Comparison of ENCODE assay signal across 10 mouse cellular contexts in the genomic region with DNA sequence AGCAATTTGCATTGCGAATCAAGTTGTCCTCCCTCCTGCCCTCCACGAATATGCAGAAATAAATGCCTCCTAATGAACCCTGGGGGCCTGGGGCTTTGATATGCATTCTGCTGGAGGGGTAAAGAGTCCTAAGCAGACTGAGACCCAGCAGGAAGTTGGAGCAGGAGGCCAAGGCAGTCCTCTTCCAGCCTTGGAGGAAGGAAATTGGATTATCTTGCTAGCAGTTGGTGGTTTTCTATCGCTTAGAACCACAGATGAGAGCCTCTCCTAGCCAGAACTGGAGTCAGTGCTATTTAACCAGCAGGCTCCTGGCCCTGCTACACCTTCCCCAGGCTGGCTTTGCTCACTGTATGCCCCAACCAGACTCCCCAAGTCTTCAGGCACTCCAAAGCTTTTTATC.
DNase-seq lines count a peak whose midpoint lies in the region; ATAC-seq and TF ChIP-seq lines count a peak whose summit lies in the region.
"Had no signal": no experiment of that assay in that cellular context is flagged by ENCODE, and none has a peak within 500 bp of the region (broad histone marks: within the 10 kb centered on the region; RNA-seq: fewer than 3 reads in every experiment).

No protein-coding gene starts in this region.

- peaks cover 4% of the 10 kb centered on the region; the same call in 1 of the 2 replicates for H3K9me3 ChIP-seq in ES-Bruce4 (replicated peaks; ENCODE audit: control insufficient read depth, insufficient read depth, low read length, poor library complexity, severe bottlenecking)
- no peaks in the 10 kb centered on the region for H3K9me3 ChIP-seq in embryonic facial prominence, embryonic 14.5 days (ENCODE audit: control insufficient read depth, low read length)
- no peaks in the 10 kb centered on the region for H3K9me3 ChIP-seq in limb, embryonic 11.5 days (ENCODE audit: control insufficient read depth, low read length)

- H3K4me1 ChIP-seq in ES-Bruce4 (ENCODE audit: control insufficient read depth, insufficient read depth, low read length) = peaks cover 2% of the 10 kb centered on the region
- H3K4me1 ChIP-seq in embryonic facial prominence, embryonic 14.5 days (ENCODE audit: control insufficient read depth, insufficient read depth, low read length) = peaks cover 4% of the 10 kb centered on the region; the same call in 1 of the 2 replicates
- H3K4me1 ChIP-seq in limb, embryonic 11.5 days (ENCODE audit: control insufficient read depth, insufficient read depth, low read length) = peaks cover 4% of the 10 kb centered on the region; the same call in 1 of the 2 replicates

- H3K27me3 ChIP-seq in ES-Bruce4 (ENCODE audit: control insufficient read depth, insufficient read depth, low read length, poor library complexity, severe bottlenecking) = no peaks in the 10 kb centered on the region
- no peaks in the 10 kb centered on the region for H3K27me3 ChIP-seq in embryonic facial prominence, embryonic 14.5 days (replicated peaks; ENCODE audit: control insufficient read depth, insufficient read depth, low read length)
- H3K27me3 ChIP-seq in limb, embryonic 11.5 days (ENCODE audit: control insufficient read depth, insufficient read depth, low read length) = no peaks in the 10 kb centered on the region

- no peak overlapping the region for H3K9ac ChIP-seq in ES-Bruce4 (ENCODE audit: low read depth, poor library complexity, severe bottlenecking)
- H3K9ac ChIP-seq in embryonic facial prominence, embryonic 14.5 days (ENCODE audit: low read depth, low read length) = no peak overlapping the region
- H3K9ac ChIP-seq in limb, embryonic 11.5 days (ENCODE audit: low read length) = no peak overlapping the region

- peak overlapping the region; percentile 91 for H3K27ac ChIP-seq in ES-Bruce4 (ENCODE audit: insufficient read depth, low read length)
- no peak overlapping the region for H3K27ac ChIP-seq in embryonic facial prominence, embryonic 14.5 days (replicated peaks; ENCODE audit: low read depth, low read length)
- no peak overlapping the region; the same call in 1 of the 2 replicates for H3K27ac ChIP-seq in limb, embryonic 11.5 days (replicated peaks; ENCODE audit: low read depth, low read length)
- H3K27ac ChIP-seq: left cerebral cortex, adult 2 months; macrophage had no signal

- TF ChIP-seq CTCF in ES-Bruce4 (IDR thresholded peaks at IDR 0.05; ENCODE audit: low read depth, low read length) = no peak

- no peak for TF ChIP-seq POLR2A in ES-Bruce4 (IDR thresholded peaks at IDR 0.05; ENCODE audit: insufficient read depth, low read length)

- no peaks in the 10 kb centered on the region for H3K36me3 ChIP-seq in ES-Bruce4 (ENCODE audit: control insufficient read depth, insufficient read depth, low read length, poor library complexity, severe bottlenecking)
- H3K36me3 ChIP-seq in embryonic facial prominence, embryonic 14.5 days (ENCODE audit: control insufficient read depth, insufficient read depth, low read length) = no peaks in the 10 kb centered on the region
- no peaks in the 10 kb centered on the region for H3K36me3 ChIP-seq in limb, embryonic 11.5 days (ENCODE audit: control insufficient read depth, insufficient read depth, low read length)

- DNase-seq in brain, adult 2 months (ENCODE audit: low read depth, low spot score) = peak; percentile 98
- peak; percentile 29 for DNase-seq in embryonic facial prominence, embryonic 14.5 days (ENCODE audit: low spot score)
- DNase-seq in limb, embryonic 11.5 days (ENCODE audit: low spot score) = peak; percentile 30
- no peak for DNase-seq in gastrocnemius, postnatal 14 days
- DNase-seq in lung, postnatal 36 days = no peak
- no peak for DNase-seq in MN1 (ENCODE audit: low spot score)
- no peak for DNase-seq in lung, adult 18-20 months

- intact Hi-C loops in gastrocnemius, postnatal 14 days (cut with DNase I; ENCODE audit: low total_unique reads) = no loop called here

- peak; percentile 88 for TF ChIP-seq EP300 in ES-Bruce4 (IDR thresholded peaks at IDR 0.05; ENCODE audit: insufficient read depth, low read depth, low read length)

- 8% methylated on average over 3 of the region's 3 CpGs for WGBS in embryonic facial prominence, embryonic 14.5 days
- 10% methylated on average over 3 of the region's 3 CpGs for WGBS in limb, embryonic 11.5 days

- no peak; the same call in 1 of the 2 replicates for ATAC-seq in embryonic facial prominence, embryonic 14.5 days (ENCODE audit: low read depth)
- no peak for ATAC-seq in limb, embryonic 11.5 days (ENCODE audit: insufficient number of reproducible peaks, low FRiP score, low TSS enrichment, low read depth)

- H3K4me3 ChIP-seq in ES-Bruce4 (ENCODE audit: low read depth, low read length) = no peak overlapping the region
- H3K4me3 ChIP-seq in embryonic facial prominence, embryonic 14.5 days (ENCODE audit: low read depth, low read length) = no peak overlapping the region
- H3K4me3 ChIP-seq in limb, embryonic 11.5 days (ENCODE audit: low read depth, low read length) = no peak overlapping the region
- H3K4me3 ChIP-seq: left cerebral cortex, adult 2 months had no signal

- H3K4me2 ChIP-seq in embryonic facial prominence, embryonic 14.5 days (ENCODE audit: low read depth, low read length) = no peak overlapping the region
- peak overlapping the region; percentile 1; the same call in 1 of the 2 replicates for H3K4me2 ChIP-seq in limb, embryonic 11.5 days (ENCODE audit: low read depth, severe bottlenecking)

Comparison
In these comparisons a context has a peak if more than half of its experiments do, and no peak if none do; other contexts are left out.
1. DNase-seq: peak in brain, adult 2 months (single experiment), embryonic facial prominence, embryonic 14.5 days (single experiment) and limb, embryonic 11.5 days (single experiment); none in gastrocnemius, postnatal 14 days (single experiment), lung, postnatal 36 days (single experiment), MN1 (single experiment) and lung, adult 18-20 months (0 of 2).